9 mouse cellular contexts compared by ENCODE assay signal in genomic region chrX:12759625-12760024, GRCm38 (mm10). TPM values are rescaled to one million over a fixed set of nuclear protein-coding genes. Genes with fewer than 3 reads are reported as not detected.
DNase-seq lines count a peak whose midpoint lies in the region; ATAC-seq and TF ChIP-seq lines count a peak whose summit lies in the region.
"Had no signal": no experiment of that assay in that cellular context is flagged by ENCODE, and none has a peak within 500 bp of the region (broad histone marks: within the 10 kb centered on the region; RNA-seq: fewer than 3 reads in every experiment).

No protein-coding gene starts in this region.

- no peaks in the 10 kb centered on the region for H3K27me3 ChIP-seq in lung, embryonic 14.5 days (ENCODE audit: insufficient read depth, low read length)
- H3K27me3 ChIP-seq in forebrain, embryonic 10.5 days (ENCODE audit: poor library complexity, severe bottlenecking) = peaks cover 16% of the 10 kb centered on the region
- peaks cover 6% of the 10 kb centered on the region; the same call in 1 of the 2 replicates for H3K27me3 ChIP-seq in intestine, embryonic 16.5 days (replicated peaks; ENCODE audit: control insufficient read depth, insufficient read depth, low read length)
- H3K27me3 ChIP-seq in neural tube, embryonic 13.5 days = 0 out of 2 replicates have a peak, but pooled peaks cover 5% of the 10 kb centered on the region

- H3K9ac ChIP-seq in lung, embryonic 14.5 days = no peak overlapping the region; the same call in 1 of the 2 replicates
- H3K9ac ChIP-seq in intestine, embryonic 16.5 days (ENCODE audit: low read depth, low read length) = no peak overlapping the region
- peak overlapping the region; percentile 34; the same call in 1 of the 2 replicates for H3K9ac ChIP-seq in neural tube, embryonic 13.5 days

- no peaks in the 10 kb centered on the region for H3K9me3 ChIP-seq in lung, embryonic 14.5 days (ENCODE audit: low read depth, low read length)
- no peaks in the 10 kb centered on the region for H3K9me3 ChIP-seq in forebrain, embryonic 10.5 days
- no peaks in the 10 kb centered on the region for H3K9me3 ChIP-seq in intestine, embryonic 16.5 days (ENCODE audit: control insufficient read depth, low read length)
- no peaks in the 10 kb centered on the region for H3K9me3 ChIP-seq in neural tube, embryonic 13.5 days

- no peaks in the 10 kb centered on the region; the same call in 1 of the 2 replicates for H3K4me1 ChIP-seq in lung, embryonic 14.5 days (ENCODE audit: insufficient read depth)
- H3K4me1 ChIP-seq in forebrain, embryonic 10.5 days = peaks cover 25% of the 10 kb centered on the region
- no peaks in the 10 kb centered on the region for H3K4me1 ChIP-seq in intestine, embryonic 16.5 days (ENCODE audit: control insufficient read depth, insufficient read depth, low read length)
- H3K4me1 ChIP-seq in neural tube, embryonic 13.5 days (replicated peaks) = peaks cover 12% of the 10 kb centered on the region

- ATAC-seq in lung, embryonic 14.5 days (ENCODE audit: insufficient read depth) = no peak
- ATAC-seq in intestine, embryonic 16.5 days = no peak
- ATAC-seq in neural tube, embryonic 13.5 days (ENCODE audit: low read depth) = no peak
- ATAC-seq in cerebellum, adult (ENCODE audit: insufficient number of reproducible peaks, low FRiP score, low TSS enrichment) = no peak
- no peak for ATAC-seq in granulocyte monocyte progenitor cell, adult 5-6 weeks (replicated peaks; ENCODE audit: poor library complexity, severe bottlenecking)
- ATAC-seq: activated CD4-positive, CD25-positive, alpha-beta regulatory T cell, adult 4 months had no signal

- no peak for TF ChIP-seq CTCF in lung, embryonic 14.5 days (IDR thresholded peaks at IDR 0.05; ENCODE audit: low read depth)

- no peaks in the 10 kb centered on the region for H3K36me3 ChIP-seq in lung, embryonic 14.5 days (ENCODE audit: insufficient read depth)
- no peaks in the 10 kb centered on the region for H3K36me3 ChIP-seq in forebrain, embryonic 10.5 days (replicated peaks)
- no peaks in the 10 kb centered on the region for H3K36me3 ChIP-seq in intestine, embryonic 16.5 days (ENCODE audit: control insufficient read depth, insufficient read depth, low read length)
- no peaks in the 10 kb centered on the region for H3K36me3 ChIP-seq in neural tube, embryonic 13.5 days

- peak overlapping the region; percentile 61 for H3K4me3 ChIP-seq in lung, embryonic 14.5 days (ENCODE audit: low read depth, low read length)
- peak overlapping the region; percentile 68 for H3K4me3 ChIP-seq in forebrain, embryonic 10.5 days
- H3K4me3 ChIP-seq in intestine, embryonic 16.5 days (ENCODE audit: low read length) = no peak overlapping the region
- H3K4me3 ChIP-seq in neural tube, embryonic 13.5 days = peak overlapping the region; percentile 66

- 52% methylated on average over 5 of the region's 5 CpGs for WGBS in lung, embryonic 14.5 days
- 61% methylated on average over 5 of the region's 5 CpGs for WGBS in forebrain, embryonic 10.5 days
- WGBS in intestine, embryonic 16.5 days = 48% methylated on average over 5 of the region's 5 CpGs
- 50% methylated on average over 5 of the region's 5 CpGs for WGBS in neural tube, embryonic 13.5 days

- peak; percentile 0 for DNase-seq in lung, embryonic 14.5 days
- no peak for DNase-seq in lung, postnatal 14 days
- DNase-seq in forebrain, embryonic 10.5 days (ENCODE audit: extremely low spot score, low spot score) = no peak
- DNase-seq in layer of hippocampus, postnatal 10 days (ENCODE audit: low spot score in 2 of 2) = no peak

- peak overlapping the region; percentile 65 for H3K4me2 ChIP-seq in lung, embryonic 14.5 days
- H3K4me2 ChIP-seq in intestine, embryonic 16.5 days (ENCODE audit: low read depth, low read length) = peak overlapping the region; percentile 17
- peak overlapping the region; percentile 60 for H3K4me2 ChIP-seq in neural tube, embryonic 13.5 days

- H3K27ac ChIP-seq in lung, embryonic 14.5 days (ENCODE audit: low read depth) = no peak overlapping the region
- no peak overlapping the region for H3K27ac ChIP-seq in forebrain, embryonic 10.5 days
- no peak overlapping the region for H3K27ac ChIP-seq in intestine, embryonic 16.5 days (ENCODE audit: low read length)
- no peak overlapping the region for H3K27ac ChIP-seq in neural tube, embryonic 13.5 days (replicated peaks)

RNA-seq across cellular contexts. Expression of gene Med14, which starts 2.2 kb away (rescaled TPM):
- 21.0 and 22.6 TPM in 2 replicates for polyA plus RNA-seq in lung, embryonic 14.5 days (2014; fragmentation: Nextera tagmentation; extraction: Ambion mirVana)
- polyA plus RNA-seq in forebrain, embryonic 10.5 days (2016; fragmentation: Nextera tagmentation; extraction: Ambion mirVana) = 13.8 and 14.1 TPM in 2 replicates
- 6.9 and 8.1 TPM in 2 replicates for polyA plus RNA-seq in intestine, embryonic 16.5 days (2015; fragmentation: Nextera tagmentation; extraction: Ambion mirVana)
- polyA plus RNA-seq in neural tube, embryonic 13.5 days (2015; fragmentation: Nextera tagmentation; extraction: Ambion mirVana) = 13.9 and 14.8 TPM in 2 replicates
- total RNA-seq in layer of hippocampus, postnatal 10 days (2021) = 10 to 100 TPM; 69.1 TPM
- total RNA-seq in granulocyte monocyte progenitor cell, adult 5-6 weeks (2014; fragmentation: Nextera tagmentation) = 52.4 and 56.7 TPM in 2 replicates
- 23.9 and 26.5 TPM in 2 replicates for total RNA-seq in granulocyte monocyte progenitor cell, adult 5-6 weeks (2017)
